Mouse (Mus musculus) liver, postnatal 0 days (tissue): Measurements from ENCODE around the gene Chrm3. TPM values are rescaled to one million over a fixed set of nuclear protein-coding genes. Genes with fewer than 3 reads are reported as not detected.

Experiments used
- ATAC-seq: fragments of 200-750 bp; cut with Nextera tagmentation; 2 replicates; pipeline ENCODE4 v1.8.0; 2017; ENCODE audit warnings: mild to moderate bottlenecking, moderate library complexity
- DNase-seq: peaks from one replicate; pipeline ENCODE4 v3.0.0-alpha.2; 2016
- H3K27ac ChIP-seq: fragments of 300-500 bp; sonication (generic); 2 replicates; pipeline ENCODE4 v1.5.1; 2014; ENCODE audit warnings: antibody characterized with exemption, moderate library complexity, mild to moderate bottlenecking, low read depth
- H3K27me3 ChIP-seq: fragments of 300-500 bp; sonication (generic); 2 replicates; pipeline ENCODE4 v1.6.1; 2014; ENCODE audit warnings: low read length, control low read depth, mixed read lengths; ENCODE audit not compliant: insufficient read depth
- H3K36me3 ChIP-seq: fragments of 300-500 bp; sonication (generic); replicated peaks from 2 replicates; pipeline ENCODE4 v1.6.1; 2014; ENCODE audit warnings: mild to moderate bottlenecking, control low read depth, low read length, moderate library complexity, mixed read lengths; ENCODE audit not compliant: insufficient read depth
- H3K4me1 ChIP-seq: fragments of 300-500 bp; sonication (generic); 2 replicates; pipeline ENCODE4 v1.6.1; 2014; ENCODE audit warnings: antibody characterized with exemption, mild to moderate bottlenecking, control low read depth; ENCODE audit not compliant: insufficient read depth
- H3K4me2 ChIP-seq: fragments of 300-500 bp; sonication (generic); 2 replicates; pipeline ENCODE4 v1.6.1; 2014; ENCODE audit warnings: low read depth, mild to moderate bottlenecking, low read length, moderate library complexity, mixed read lengths
- H3K4me3 ChIP-seq: fragments of 300-500 bp; sonication (generic); 2 replicates; pipeline ENCODE4 v1.5.1; 2014; ENCODE audit warnings: low read depth, low read length
- H3K9ac ChIP-seq: fragments of 300-500 bp; sonication (generic); replicated peaks from 2 replicates; pipeline ENCODE4 v1.6.1; 2014; ENCODE audit warnings: mild to moderate bottlenecking, moderate library complexity
- H3K9me3 ChIP-seq: fragments of 300-500 bp; sonication (generic); 2 replicates; pipeline ENCODE4 v1.6.1; 2016; ENCODE audit warnings: mild to moderate bottlenecking, control low read depth, low read length, mixed read lengths
- CTCF ChIP-seq: sonication (generic); IDR thresholded peaks from 2 replicates; pipeline ENCODE4 v1.5.1; 2016; ENCODE audit warnings: antibody characterized with exemption, low read depth
- EP300 ChIP-seq: IDR thresholded peaks from 2 replicates; pipeline ENCODE4 v1.6.1; 2016; ENCODE audit warnings: antibody characterized with exemption, low read depth, mild to moderate bottlenecking
- WGBS: fragments of 180-500 bp; shearing (Covaris S2); extraction: QIAGEN DNeasy Blood & Tissue Kit; methylation state at CpG from one replicate; pipeline ENCODE4 v1.1.7; 2014; ENCODE audit not compliant: insufficient replicate concordance; 5-methylcytosine and 5-hydroxymethylcytosine counted together
- polyA plus RNA-seq: library from polyadenylated mRNA; unstranded; fragments of >200 nt; fragmentation: Nextera tagmentation; extraction: Ambion mirVana; gene quantifications from 2 replicates; pipeline ENCODE4 v1.2.1, GENCODE M21; 2015

The Chrm3 gene
- polyA plus RNA-seq, 1 experiment from 2014 or later, result not detected

GRCm38 (mm10) chr13:10112211-10112610 lies 248.4 kb downstream of the Chrm3 start:
- no peak for TF ChIP-seq CTCF
- TF ChIP-seq EP300, result no peak
- no peak for DNase-seq
- Histone ChIP-seq H3K27ac (no peak overlapping the region), H3K9me3 (no peaks in the 10 kb centered on the region), H3K9ac (no peak overlapping the region), H3K4me3 (no peak overlapping the region), H3K27me3 (no peaks in the 10 kb centered on the region), H3K36me3 (no peaks in the 10 kb centered on the region), H3K4me2 (no peak overlapping the region), H3K4me1 (no peaks in the 10 kb centered on the region)
- WGBS, result 73% methylated on average over 2 of the region's 2 CpGs
- no peak for ATAC-seq

DNA sequence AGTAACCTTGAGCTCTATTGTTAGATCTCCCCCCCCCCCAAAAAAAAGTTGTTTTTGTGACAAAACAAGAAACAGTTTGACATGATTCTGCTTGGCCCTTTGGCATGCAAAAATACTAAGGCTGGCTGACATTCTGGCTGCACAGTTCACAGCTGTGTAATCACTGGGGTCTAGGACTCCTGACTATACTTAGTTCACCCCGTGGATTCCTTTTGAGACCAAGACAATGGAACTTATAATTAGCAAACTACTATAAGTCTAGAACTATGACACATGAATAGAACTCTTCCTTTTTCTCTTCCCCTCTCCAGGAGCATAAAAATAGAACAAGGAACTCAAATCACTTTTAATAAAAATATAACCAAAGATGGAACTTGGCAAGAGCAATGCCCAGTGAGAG lies 251.1 kb downstream of the Chrm3 start:
- DNase-seq (no peak), ATAC-seq (no peak)
- H3K4me3 ChIP-seq, result no peak overlapping the region
- TF ChIP-seq CTCF, result no peak
- TF ChIP-seq EP300, result no peak
- no peaks in the 10 kb centered on the region for H3K4me1 ChIP-seq
- 32% methylated on average over 1 of the region's 1 CpGs for WGBS
- no peaks in the 10 kb centered on the region for H3K27me3 ChIP-seq
- H3K9me3 ChIP-seq, result no peaks in the 10 kb centered on the region
- no peak overlapping the region for H3K9ac ChIP-seq
- H3K27ac ChIP-seq, result no peak overlapping the region
- H3K4me2 ChIP-seq, result no peak overlapping the region
- no peaks in the 10 kb centered on the region for H3K36me3 ChIP-seq

GRCm38 (mm10) chr13:10107331-10107730 lies 253.3 kb downstream of the Chrm3 start:
- no peak overlapping the region for H3K4me3 ChIP-seq
- H3K4me2 ChIP-seq, result no peak overlapping the region
- no peaks in the 10 kb centered on the region for H3K9me3 ChIP-seq
- no peak overlapping the region for H3K9ac ChIP-seq
- 56% methylated on average over 7 of the region's 7 CpGs for WGBS
- H3K36me3 ChIP-seq, result no peaks in the 10 kb centered on the region
- TF ChIP-seq EP300, result no peak
- TF ChIP-seq CTCF, result no peak
- ATAC-seq, result no peak
- H3K4me1 ChIP-seq, result no peaks in the 10 kb centered on the region
- no peak overlapping the region for H3K27ac ChIP-seq
- H3K27me3 ChIP-seq, result no peaks in the 10 kb centered on the region
- no peak for DNase-seq

DNA sequence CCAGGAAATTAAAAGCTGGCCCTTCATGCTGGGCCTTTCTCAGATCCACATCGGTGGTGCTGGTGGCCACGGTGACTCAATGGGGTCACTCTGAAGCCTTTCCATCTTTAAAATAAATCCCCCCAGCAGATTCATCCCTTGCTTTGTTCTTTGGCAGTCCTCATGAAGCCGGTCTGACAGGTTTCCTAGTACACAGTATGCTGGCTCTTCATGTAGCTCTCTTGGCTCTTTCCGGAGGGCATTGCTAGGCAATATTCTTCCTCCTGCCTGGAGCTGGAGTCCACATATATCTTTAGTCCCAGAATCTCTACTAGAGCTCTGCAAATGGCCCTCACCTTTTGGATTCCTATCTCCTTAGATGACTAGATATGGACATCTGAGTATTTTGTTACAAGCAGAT lies 269.9 kb downstream of the Chrm3 start:
- Histone ChIP-seq H3K4me1 (no peaks in the 10 kb centered on the region), H3K27me3 (no peaks in the 10 kb centered on the region), H3K9ac (no peak overlapping the region), H3K4me3 (no peak overlapping the region), H3K27ac (no peak overlapping the region), H3K4me2 (no peak overlapping the region), H3K36me3 (no peaks in the 10 kb centered on the region), H3K9me3 (no peaks in the 10 kb centered on the region)
- ATAC-seq (no peak), DNase-seq (no peak)
- WGBS, result 79% methylated on average over 4 of the region's 4 CpGs
- no peak for TF ChIP-seq EP300
- TF ChIP-seq CTCF, result no peak

GRCm38 (mm10) chr13:10086336-10086735 lies 274.3 kb downstream of the Chrm3 start:
- Histone ChIP-seq H3K4me3 (no peak overlapping the region), H3K27ac (no peak overlapping the region), H3K27me3 (no peaks in the 10 kb centered on the region), H3K4me2 (no peak overlapping the region), H3K9ac (no peak overlapping the region), H3K9me3 (no peaks in the 10 kb centered on the region), H3K36me3 (no peaks in the 10 kb centered on the region), H3K4me1 (no peaks in the 10 kb centered on the region)
- TF ChIP-seq EP300 (no peak), CTCF (no peak)
- 87% methylated on average over 6 of the region's 6 CpGs for WGBS
- ATAC-seq (no peak), DNase-seq (no peak)

- WGBS, result 67% methylated on average over 6 of the region's 6 CpGs
- Histone ChIP-seq H3K9me3 (no peaks in the 10 kb centered on the region), H3K4me3 (no peak overlapping the region), H3K27ac (no peak overlapping the region), H3K4me2 (no peak overlapping the region), H3K9ac (no peak overlapping the region), H3K36me3 (no peaks in the 10 kb centered on the region), H3K27me3 (no peaks in the 10 kb centered on the region), H3K4me1 (no peaks in the 10 kb centered on the region)
- TF ChIP-seq CTCF (no peak), EP300 (no peak)
- ATAC-seq (no peak), DNase-seq (peak; percentile 14)
Measured at GRCm38 (mm10) chr13:10081896-10082426, 278.7 kb downstream of the Chrm3 start.

- Histone ChIP-seq H3K9me3 (no peaks in the 10 kb centered on the region), H3K27me3 (no peaks in the 10 kb centered on the region), H3K36me3 (no peaks in the 10 kb centered on the region), H3K9ac (no peak overlapping the region), H3K4me1 (no peaks in the 10 kb centered on the region), H3K4me2 (no peak overlapping the region), H3K4me3 (no peak overlapping the region), H3K27ac (no peak overlapping the region)
- TF ChIP-seq CTCF, result peak; percentile 55
- TF ChIP-seq EP300, result no peak
- DNase-seq (peak; percentile 17), ATAC-seq (peak; percentile 41)
- 8% methylated on average over 5 of the region's 5 CpGs for WGBS
Measured at GRCm38 (mm10) chr13:10071165-10071564, 289.5 kb downstream of the Chrm3 start.
